Mouse (Mus musculus): ENCODE data around the gene Lysmd2. TPM values are rescaled to one million over a fixed set of nuclear protein-coding genes. Genes with fewer than 3 reads are reported as not detected.
"Not testable (repeated sequence)": the region's sequence is repeated elsewhere in the genome, so short reads cannot be mapped to it uniquely, and the experiment has no call there.

The Lysmd2 gene
- total and polyA plus RNA-seq, 3 experiments = 6.9 to 16.4 (median 8.5) TPM

GRCm38 (mm10) chr9:75633603-75634002 lies 8.1 kb downstream of the Lysmd2 start:
- H3K4me3 ChIP-seq = no peak overlapping the region
- H3K36me3 ChIP-seq (ENCODE audit: control insufficient read depth, insufficient read depth, low read length) = 0 out of 2 replicates have a peak, but pooled peaks cover 2% of the 10 kb centered on the region
- WGBS = 93% methylated on average over 8 of the region's 8 CpGs
- peaks cover 10% of the 10 kb centered on the region for H3K4me1 ChIP-seq (ENCODE audit: control insufficient read depth, insufficient read depth, low read length)
- H3K27me3 ChIP-seq (ENCODE audit: control insufficient read depth, insufficient read depth, low read length) = no peaks in the 10 kb centered on the region
- H3K9ac ChIP-seq (ENCODE audit: low read depth, low read length) = no peak overlapping the region
- DNase-seq = no peak
- intact Hi-C loops (cut with DNase I) = no loop called here
- no peaks in the 10 kb centered on the region for H3K79me2 ChIP-seq (replicated peaks; ENCODE audit: control insufficient read depth, insufficient read depth, low read length)
- H3K27ac ChIP-seq = no peak overlapping the region
- TF ChIP-seq EP300 (IDR thresholded peaks at IDR 0.05; ENCODE audit: insufficient read depth, low read depth, low read length) (no peak), CTCF (IDR thresholded peaks at IDR 0.05) (no peak), POLR2A (IDR thresholded peaks at IDR 0.05; ENCODE audit: insufficient read depth, low read depth, low read length) (no peak)

GRCm38 (mm10) chr9:75634226-75634625 lies 8.7 kb downstream of the Lysmd2 start:
- H3K9ac ChIP-seq (ENCODE audit: low read depth, low read length) = no peak overlapping the region

GRCm38 (mm10) chr9:75645405-75645804 lies 19.9 kb downstream of the Lysmd2 start:
- intact Hi-C loops (cut with DNase I) = no loop called here
- Histone ChIP-seq H3K4me3 (no peak overlapping the region), H3K9ac (ENCODE audit: low read depth, low read length) (no peak overlapping the region), H3K79me2 (replicated peaks; ENCODE audit: control insufficient read depth, insufficient read depth, low read length) (no peaks in the 10 kb centered on the region), H3K27me3 (ENCODE audit: control insufficient read depth, insufficient read depth, low read length) (no peaks in the 10 kb centered on the region), H3K4me1 (ENCODE audit: control insufficient read depth, insufficient read depth, low read length) (peaks cover 3% of the 10 kb centered on the region; the same call in 1 of the 2 replicates), H3K36me3 (ENCODE audit: control insufficient read depth, insufficient read depth, low read length) (no peaks in the 10 kb centered on the region), H3K27ac (no peak overlapping the region)
- WGBS = 55% methylated on average over 3 of the region's 3 CpGs
- TF ChIP-seq EP300 (IDR thresholded peaks at IDR 0.05; ENCODE audit: insufficient read depth, low read depth, low read length) (no peak), CTCF (IDR thresholded peaks at IDR 0.05) (no peak), POLR2A (IDR thresholded peaks at IDR 0.05; ENCODE audit: insufficient read depth, low read depth, low read length) (no peak)
- DNase-seq = no peak

More at GRCm38 (mm10) chr9:75634226-75634625, 8.7 kb downstream of the Lysmd2 start:
- Histone ChIP-seq H3K4me1 (ENCODE audit: control insufficient read depth, insufficient read depth, low read length) (peaks cover 10% of the 10 kb centered on the region), H3K36me3 (ENCODE audit: control insufficient read depth, insufficient read depth, low read length) (0 out of 2 replicates have a peak, but pooled peaks cover 2% of the 10 kb centered on the region), H3K4me3 (no peak overlapping the region), H3K27ac (no peak overlapping the region), H3K27me3 (ENCODE audit: control insufficient read depth, insufficient read depth, low read length) (no peaks in the 10 kb centered on the region), H3K79me2 (replicated peaks; ENCODE audit: control insufficient read depth, insufficient read depth, low read length) (no peaks in the 10 kb centered on the region)
- TF ChIP-seq POLR2A (IDR thresholded peaks at IDR 0.05; ENCODE audit: insufficient read depth, low read depth, low read length) (no peak), EP300 (IDR thresholded peaks at IDR 0.05; ENCODE audit: insufficient read depth, low read depth, low read length) (no peak), CTCF (IDR thresholded peaks at IDR 0.05) (no peak)
- intact Hi-C loops (cut with DNase I) = no loop called here
- WGBS = 81% methylated on average over 4 of the region's 4 CpGs
- no peak for DNase-seq

GRCm38 (mm10) chr9:75653981-75654911 lies 28.7 kb downstream of the Lysmd2 start:
- intact Hi-C loops (cut with DNase I) = no loop called here
- Histone ChIP-seq H3K27me3 (ENCODE audit: control insufficient read depth, insufficient read depth, low read length) (no peaks in the 10 kb centered on the region), H3K36me3 (ENCODE audit: control insufficient read depth, insufficient read depth, low read length) (no peaks in the 10 kb centered on the region), H3K27ac (peak overlapping the region; percentile 49), H3K4me3 (no peak overlapping the region), H3K4me1 (ENCODE audit: control insufficient read depth, insufficient read depth, low read length) (peaks cover 1% of the 10 kb centered on the region), H3K9ac (ENCODE audit: low read depth, low read length) (no peak overlapping the region), H3K79me2 (replicated peaks; ENCODE audit: control insufficient read depth, insufficient read depth, low read length) (no peaks in the 10 kb centered on the region)
- TF ChIP-seq POLR2A (IDR thresholded peaks at IDR 0.05; ENCODE audit: insufficient read depth, low read depth, low read length) (no peak), EP300 (IDR thresholded peaks at IDR 0.05; ENCODE audit: insufficient read depth, low read depth, low read length) (no peak), CTCF (IDR thresholded peaks at IDR 0.05) (no peak)
- WGBS = 18% methylated on average over 12 of the region's 12 CpGs
- peak; percentile 30 to 44 for DNase-seq

- not testable (repeated sequence) for H3K36me3 ChIP-seq (ENCODE audit: control insufficient read depth, insufficient read depth, low read length)
These were observed 30.9 kb downstream of the Lysmd2 start for GRCm38 (mm10) chr9:75656456-75656855.

GRCm38 (mm10) chr9:75660917-75661316 lies 35.4 kb downstream of the Lysmd2 start:
- H3K27me3 ChIP-seq (ENCODE audit: control insufficient read depth, insufficient read depth, low read length) = no peaks in the 10 kb centered on the region
- H3K27ac ChIP-seq = no peak overlapping the region
- H3K4me1 ChIP-seq (ENCODE audit: control insufficient read depth, insufficient read depth, low read length) = no peaks in the 10 kb centered on the region; the same call in 1 of the 2 replicates
- H3K36me3 ChIP-seq (ENCODE audit: control insufficient read depth, insufficient read depth, low read length) = no peaks in the 10 kb centered on the region
- TF ChIP-seq EP300 (IDR thresholded peaks at IDR 0.05; ENCODE audit: insufficient read depth, low read depth, low read length) (no peak), POLR2A (IDR thresholded peaks at IDR 0.05; ENCODE audit: insufficient read depth, low read depth, low read length) (no peak), CTCF (IDR thresholded peaks at IDR 0.05) (no peak)
- WGBS = 75% methylated on average over 8 of the region's 8 CpGs
- no peak overlapping the region for H3K9ac ChIP-seq (ENCODE audit: low read depth, low read length)
- DNase-seq = no peak
- H3K79me2 ChIP-seq (replicated peaks; ENCODE audit: control insufficient read depth, insufficient read depth, low read length) = no peaks in the 10 kb centered on the region
- no peak overlapping the region for H3K4me3 ChIP-seq
- intact Hi-C loops (cut with DNase I) = no loop called here

More at GRCm38 (mm10) chr9:75656456-75656855, 30.9 kb downstream of the Lysmd2 start:
- intact Hi-C loops (cut with DNase I); H3K79me2 ChIP-seq (replicated peaks; ENCODE audit: control insufficient read depth, insufficient read depth, low read length); H3K4me3 ChIP-seq; H3K9ac ChIP-seq (ENCODE audit: low read depth, low read length); H3K27me3 ChIP-seq (ENCODE audit: control insufficient read depth, insufficient read depth, low read length); H3K4me1 ChIP-seq (ENCODE audit: control insufficient read depth, insufficient read depth, low read length); H3K27ac ChIP-seq: not testable (repeated sequence)
- 62% methylated on average over 3 of the region's 3 CpGs for WGBS
- DNase-seq = peak in 1 of 2 experiments; percentile 39
